Mouse (Mus musculus): ENCODE measurements at regions not wholly inside any gene's neighbourhood (a gene's known extent, or its start where the extent isn't known, plus 50 kb on each side); places are given as distances from the start of the nearest gene placed in this dataset.
A peak's percentile ranks its signal among the peaks of the same experiment; 100 is the strongest.

DNA sequence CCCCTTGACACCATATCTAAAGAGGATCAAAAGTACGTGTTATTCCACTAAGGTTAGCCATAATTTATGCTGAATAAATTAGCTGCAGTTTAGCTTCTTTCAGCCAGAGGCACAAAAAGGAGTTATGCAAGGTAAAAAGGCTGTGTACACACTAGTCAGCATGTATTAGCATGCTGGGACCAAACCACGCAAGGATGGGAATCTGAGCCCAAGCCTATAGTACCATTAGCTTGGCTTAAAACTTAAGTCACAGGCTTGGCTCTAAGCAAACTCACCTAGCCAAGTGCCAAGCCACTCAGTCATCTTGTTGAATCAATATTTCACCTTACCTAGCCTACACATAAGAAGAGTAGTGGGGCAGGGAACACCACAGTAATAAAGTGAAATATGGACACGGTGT, 339.9 kb upstream of the Arid1b start:
- H3K27ac ChIP-seq: no peak overlapping the region
- no peak overlapping the region for H3K9ac ChIP-seq
- ATAC-seq (ENCODE audit: low FRiP score, low read depth): no peak
- H3K27me3 ChIP-seq: no peaks in the 10 kb centered on the region
- no peaks in the 10 kb centered on the region for H3K36me3 ChIP-seq
- no peaks in the 10 kb centered on the region for H3K9me3 ChIP-seq
- 85% methylated on average over 3 of the region's 3 CpGs for WGBS
- H3K4me1 ChIP-seq: no peaks in the 10 kb centered on the region
- H3K4me3 ChIP-seq: no peak overlapping the region
- no peak overlapping the region for H3K4me2 ChIP-seq (replicated peaks)

DNA sequence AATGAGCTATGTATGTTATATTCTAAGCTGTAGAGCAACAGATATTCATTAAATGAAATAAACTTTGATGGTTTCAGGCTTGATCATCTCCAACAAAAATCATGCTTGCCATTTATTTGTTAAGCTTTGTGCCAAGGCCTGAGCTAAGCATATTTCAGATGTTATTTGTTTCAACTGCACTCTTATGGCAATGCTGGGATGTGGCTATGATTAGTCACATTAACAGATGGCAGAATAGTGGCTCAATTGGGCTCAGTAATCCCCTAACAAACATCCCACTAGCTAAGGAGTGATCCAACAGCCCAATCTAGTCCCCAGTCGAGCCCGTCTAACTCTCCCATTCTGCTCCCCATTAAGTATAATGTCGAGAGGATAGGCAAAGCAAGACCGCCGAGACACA, 332.1 kb upstream of the Arid1b start:
- no peaks in the 10 kb centered on the region for H3K27me3 ChIP-seq
- WGBS: 92% methylated on average over 5 of the region's 5 CpGs
- H3K4me2 ChIP-seq (replicated peaks): no peak overlapping the region

DNA sequence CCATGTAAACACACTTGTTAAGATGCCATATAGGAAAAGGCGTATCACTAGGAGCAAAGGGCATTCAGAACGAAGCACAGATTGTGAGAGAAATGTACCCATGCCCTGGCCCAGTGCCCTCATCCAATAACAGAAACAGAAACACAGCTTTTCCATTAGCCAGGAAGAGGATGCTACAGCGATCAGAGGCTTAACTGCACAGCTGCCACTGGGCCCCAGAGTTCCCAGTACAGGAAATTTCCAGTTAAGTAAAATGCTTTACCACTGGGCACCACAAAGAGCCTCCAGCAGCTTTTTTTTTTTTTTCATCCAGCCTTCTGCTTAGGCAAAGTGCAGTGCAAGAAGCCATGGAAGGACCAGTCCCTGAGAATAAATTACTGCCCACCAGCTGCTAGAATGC, 325.6 kb upstream of the Arid1b start:
- no peak overlapping the region for H3K9ac ChIP-seq
- no peaks in the 10 kb centered on the region for H3K27me3 ChIP-seq
- no peaks in the 10 kb centered on the region for H3K36me3 ChIP-seq
- 70% methylated on average over 3 of the region's 3 CpGs for WGBS
- no peak overlapping the region for H3K27ac ChIP-seq
- H3K4me3 ChIP-seq: no peak overlapping the region
- ATAC-seq (ENCODE audit: low FRiP score, low read depth): no peak
- no peak overlapping the region for H3K4me2 ChIP-seq (replicated peaks)
- H3K4me1 ChIP-seq: no peaks in the 10 kb centered on the region
- H3K9me3 ChIP-seq: no peaks in the 10 kb centered on the region

More for the DNA sequence above, 332.1 kb upstream of the Arid1b start:
- no peak overlapping the region for H3K9ac ChIP-seq
- no peak overlapping the region for H3K4me3 ChIP-seq
- no peak overlapping the region for H3K27ac ChIP-seq
- ATAC-seq (ENCODE audit: low FRiP score, low read depth): no peak
- H3K4me1 ChIP-seq: no peaks in the 10 kb centered on the region
- no peaks in the 10 kb centered on the region for H3K36me3 ChIP-seq
- no peaks in the 10 kb centered on the region for H3K9me3 ChIP-seq

DNA sequence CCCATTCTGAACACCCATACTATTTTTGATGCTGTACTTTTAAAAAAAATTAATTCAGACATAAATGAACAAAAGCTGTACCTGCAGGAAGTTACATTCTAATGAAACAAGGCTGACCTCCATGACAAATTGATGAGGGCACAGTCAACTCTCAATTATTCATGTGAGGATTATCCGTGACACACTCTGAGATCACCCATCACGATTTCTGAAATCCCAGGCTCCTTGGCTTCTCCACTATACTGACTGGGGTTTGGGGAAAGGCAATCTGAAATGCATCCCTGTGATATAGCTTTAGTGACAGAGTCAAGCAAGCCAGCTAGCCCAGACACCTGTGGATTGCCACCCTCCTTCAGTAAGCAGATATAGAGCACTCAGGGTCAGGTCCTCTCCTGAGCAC, 320.9 kb upstream of the Arid1b start:
- H3K4me2 ChIP-seq (replicated peaks): no peak overlapping the region
- no peaks in the 10 kb centered on the region for H3K4me1 ChIP-seq
- no peaks in the 10 kb centered on the region for H3K27me3 ChIP-seq
- no peaks in the 10 kb centered on the region for H3K36me3 ChIP-seq
- 90% methylated on average over 2 of the region's 2 CpGs for WGBS
- no peak overlapping the region for H3K4me3 ChIP-seq
- no peak for ATAC-seq (ENCODE audit: low FRiP score, low read depth)
- H3K9ac ChIP-seq: no peak overlapping the region
- H3K27ac ChIP-seq: no peak overlapping the region
- H3K9me3 ChIP-seq: no peaks in the 10 kb centered on the region

DNA sequence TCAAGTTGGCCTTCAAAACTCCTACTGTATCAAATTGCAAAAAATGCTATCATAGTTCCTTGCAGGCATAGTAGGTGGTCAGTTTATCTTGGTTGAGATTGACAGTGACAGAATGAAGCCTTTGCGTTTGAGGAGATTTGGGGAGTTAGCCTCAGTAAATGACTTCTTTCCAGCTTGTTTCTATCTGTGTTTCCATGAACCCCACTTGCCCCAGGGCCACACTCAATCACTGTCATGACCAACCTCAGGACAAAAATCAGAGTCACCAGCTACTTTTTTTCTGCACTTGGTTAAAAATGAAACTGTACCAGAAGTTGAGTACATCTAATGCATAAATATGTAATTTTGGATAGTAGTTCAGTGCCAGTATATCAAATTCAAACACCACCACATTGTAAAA, 287.7 kb upstream of the Arid1b start:
- no peak overlapping the region for H3K4me2 ChIP-seq (replicated peaks)
- no peaks in the 10 kb centered on the region for H3K27me3 ChIP-seq
- WGBS: 84% methylated on average over 1 of the region's 1 CpGs
- no peaks in the 10 kb centered on the region for H3K9me3 ChIP-seq
- H3K27ac ChIP-seq: no peak overlapping the region
- H3K4me3 ChIP-seq: no peak overlapping the region
- no peak overlapping the region for H3K9ac ChIP-seq
- no peaks in the 10 kb centered on the region for H3K36me3 ChIP-seq
- no peak for ATAC-seq (ENCODE audit: low FRiP score, low read depth)
- H3K4me1 ChIP-seq: no peaks in the 10 kb centered on the region

DNA sequence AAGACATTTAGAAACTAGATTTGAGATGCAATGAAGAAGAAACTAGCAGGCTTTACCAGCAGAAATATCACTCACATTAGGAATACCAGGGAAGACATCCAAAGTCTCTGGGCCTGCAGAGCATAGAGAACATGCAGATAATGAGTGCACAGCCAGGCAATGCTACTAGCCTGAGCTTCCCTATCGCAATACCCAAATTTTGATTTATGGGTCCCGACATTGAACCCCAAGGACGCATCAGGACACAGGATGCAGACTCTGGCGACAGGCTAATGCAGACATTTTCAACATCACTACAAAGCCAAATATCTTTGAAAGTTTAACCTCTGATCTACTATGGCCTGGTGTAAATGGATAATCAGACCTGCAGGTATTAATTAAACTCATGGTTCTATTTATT, 273.1 kb upstream of the Arid1b start:
- Histone ChIP-seq H3K4me2 (replicated peaks) (no peak overlapping the region), H3K9ac (no peak overlapping the region), H3K36me3 (no peaks in the 10 kb centered on the region), H3K27me3 (no peaks in the 10 kb centered on the region), H3K9me3 (no peaks in the 10 kb centered on the region), H3K27ac (no peak overlapping the region), H3K4me1 (no peaks in the 10 kb centered on the region), H3K4me3 (no peak overlapping the region)
- no peak for ATAC-seq (ENCODE audit: low FRiP score, low read depth)
- WGBS: 81% methylated on average over 4 of the region's 4 CpGs

DNA sequence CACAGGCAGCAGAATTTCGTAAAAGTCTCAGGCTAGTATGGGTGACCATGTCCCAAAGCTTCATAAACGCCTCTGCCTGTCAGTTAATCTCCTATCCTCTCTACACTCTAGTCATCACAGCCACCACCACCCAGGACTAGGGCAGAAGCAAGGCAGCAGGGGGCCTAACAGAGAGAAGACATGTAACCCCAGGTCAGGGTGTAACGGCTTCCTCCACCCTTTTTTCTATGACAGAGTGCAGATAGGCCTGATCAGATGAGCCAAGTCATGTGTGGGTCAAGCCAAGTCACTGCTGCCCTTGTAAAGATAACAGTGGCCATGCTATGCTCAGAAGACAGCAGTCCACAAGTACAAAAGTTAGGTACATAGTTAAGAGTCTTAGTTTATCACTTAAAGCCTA, 270.1 kb upstream of the Arid1b start:
- Histone ChIP-seq H3K36me3 (no peaks in the 10 kb centered on the region), H3K9ac (no peak overlapping the region), H3K9me3 (no peaks in the 10 kb centered on the region), H3K4me2 (replicated peaks) (no peak overlapping the region), H3K27ac (no peak overlapping the region), H3K27me3 (no peaks in the 10 kb centered on the region), H3K4me1 (no peaks in the 10 kb centered on the region), H3K4me3 (no peak overlapping the region)
- ATAC-seq (ENCODE audit: low FRiP score, low read depth): no peak
- WGBS: 79% methylated on average over 3 of the region's 3 CpGs

DNA sequence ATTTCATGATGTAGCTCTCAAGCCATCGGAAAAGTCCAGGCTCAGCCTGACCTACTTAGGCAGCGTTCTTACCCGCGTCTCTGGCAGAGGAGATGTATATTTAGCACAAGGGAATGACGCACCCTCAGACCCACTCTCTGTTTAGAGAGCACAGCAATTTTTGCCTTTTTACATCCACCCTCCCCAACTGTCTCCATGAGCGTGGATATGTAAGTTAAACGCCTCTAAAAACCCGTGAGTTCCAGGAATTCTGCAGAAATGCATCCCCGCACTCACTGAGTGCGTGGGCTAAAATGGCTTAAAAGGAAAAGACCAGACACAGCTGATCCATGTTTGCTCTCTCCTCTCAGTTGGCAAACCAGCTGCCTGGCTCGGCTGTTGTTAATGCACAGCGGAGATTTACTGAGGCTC, 267.8 kb upstream of the Arid1b start:
- Histone ChIP-seq H3K9ac (no peak overlapping the region), H3K4me3 (no peak overlapping the region), H3K36me3 (no peaks in the 10 kb centered on the region), H3K4me1 (0 out of 2 replicates have a peak, but pooled peaks cover 4% of the 10 kb centered on the region), H3K27ac (no peak overlapping the region), H3K27me3 (no peaks in the 10 kb centered on the region), H3K4me2 (replicated peaks) (no peak overlapping the region), H3K9me3 (no peaks in the 10 kb centered on the region)
- ATAC-seq (ENCODE audit: low FRiP score, low read depth): no peak
- WGBS: 65% methylated on average over 12 of the region's 12 CpGs

DNA sequence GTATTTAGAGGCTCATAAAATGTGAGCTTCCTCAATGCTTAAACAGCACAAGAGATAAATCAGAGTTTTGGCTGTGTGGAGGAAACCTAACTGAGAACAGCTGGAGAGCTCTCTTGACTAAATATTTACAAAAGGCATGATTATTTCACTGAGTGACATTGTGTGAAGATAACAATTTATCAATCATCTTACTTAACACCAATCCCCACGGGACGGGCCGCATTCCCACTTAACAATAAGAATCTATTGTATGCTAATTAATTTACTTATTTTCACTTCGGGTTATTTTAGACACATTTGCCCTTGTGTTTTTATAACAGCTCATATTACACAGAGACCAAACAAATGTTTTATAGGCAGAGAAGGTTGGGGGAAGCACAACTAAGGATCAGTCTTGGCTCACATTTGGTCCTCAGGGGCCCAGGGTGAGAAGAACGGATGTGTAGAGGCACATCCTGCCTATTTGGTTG, 259.7 kb upstream of the Arid1b start:
- WGBS: 45% methylated on average over 5 of the region's 5 CpGs
- ATAC-seq (ENCODE audit: low FRiP score, low read depth): no peak

DNA sequence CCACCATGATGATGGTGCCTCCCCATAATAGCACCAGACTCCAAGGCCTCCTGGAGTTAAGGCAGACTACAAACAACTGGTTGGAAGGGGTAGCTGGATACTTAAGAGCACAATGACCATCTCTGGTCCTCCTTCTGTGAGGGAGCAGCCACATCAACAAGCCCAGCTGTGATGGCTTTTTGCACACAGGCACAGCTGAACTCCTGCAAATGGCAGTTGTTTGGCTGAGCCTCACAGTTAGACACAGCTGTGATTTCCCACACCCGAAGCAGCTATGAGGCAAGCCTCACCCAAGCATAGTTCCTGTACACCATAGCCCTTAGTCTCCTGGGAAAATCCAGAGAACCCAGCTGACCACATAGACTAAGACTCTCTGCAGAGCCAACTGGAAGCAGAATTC, 258.9 kb upstream of the Arid1b start:
- Histone ChIP-seq H3K9ac (no peak overlapping the region), H3K4me2 (replicated peaks) (no peak overlapping the region), H3K27me3 (no peaks in the 10 kb centered on the region), H3K4me3 (no peak overlapping the region), H3K36me3 (no peaks in the 10 kb centered on the region), H3K27ac (no peak overlapping the region), H3K9me3 (no peaks in the 10 kb centered on the region), H3K4me1 (peaks cover 14% of the 10 kb centered on the region)
- ATAC-seq (ENCODE audit: low FRiP score, low read depth): peak; percentile 77
- WGBS: 55% methylated on average over 1 of the region's 1 CpGs

More for the DNA sequence above, 259.7 kb upstream of the Arid1b start:
- Histone ChIP-seq H3K9me3 (no peaks in the 10 kb centered on the region), H3K27me3 (no peaks in the 10 kb centered on the region), H3K4me2 (replicated peaks) (no peak overlapping the region), H3K4me1 (peaks cover 14% of the 10 kb centered on the region), H3K27ac (no peak overlapping the region), H3K9ac (no peak overlapping the region), H3K4me3 (no peak overlapping the region), H3K36me3 (no peaks in the 10 kb centered on the region)

DNA sequence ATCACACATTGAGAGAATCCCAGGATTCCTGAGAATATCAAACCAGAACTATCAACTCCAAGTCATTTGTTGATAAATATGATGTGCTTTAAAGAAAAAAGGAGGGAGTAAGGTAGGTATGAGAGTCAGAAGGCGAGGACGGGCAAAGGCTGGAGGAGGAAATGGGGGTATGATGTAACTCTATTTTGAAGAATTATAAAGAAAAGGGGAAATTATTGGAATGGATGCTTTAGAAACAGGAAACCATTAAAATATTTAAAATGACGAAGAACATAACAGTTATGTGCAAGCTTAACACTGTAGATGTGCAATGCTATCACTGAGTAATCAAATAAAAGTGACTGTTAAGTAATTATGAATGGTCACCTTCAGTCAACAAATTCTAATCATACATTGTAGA, 257.4 kb upstream of the Arid1b start:
- ATAC-seq (ENCODE audit: low FRiP score, low read depth): no peak
- Histone ChIP-seq H3K27ac (no peak overlapping the region), H3K27me3 (no peaks in the 10 kb centered on the region), H3K9me3 (no peaks in the 10 kb centered on the region), H3K4me2 (replicated peaks) (no peak overlapping the region), H3K9ac (no peak overlapping the region), H3K4me1 (peaks cover 10% of the 10 kb centered on the region), H3K36me3 (no peaks in the 10 kb centered on the region), H3K4me3 (no peak overlapping the region)
- 86% methylated on average over 3 of the region's 3 CpGs for WGBS

DNA sequence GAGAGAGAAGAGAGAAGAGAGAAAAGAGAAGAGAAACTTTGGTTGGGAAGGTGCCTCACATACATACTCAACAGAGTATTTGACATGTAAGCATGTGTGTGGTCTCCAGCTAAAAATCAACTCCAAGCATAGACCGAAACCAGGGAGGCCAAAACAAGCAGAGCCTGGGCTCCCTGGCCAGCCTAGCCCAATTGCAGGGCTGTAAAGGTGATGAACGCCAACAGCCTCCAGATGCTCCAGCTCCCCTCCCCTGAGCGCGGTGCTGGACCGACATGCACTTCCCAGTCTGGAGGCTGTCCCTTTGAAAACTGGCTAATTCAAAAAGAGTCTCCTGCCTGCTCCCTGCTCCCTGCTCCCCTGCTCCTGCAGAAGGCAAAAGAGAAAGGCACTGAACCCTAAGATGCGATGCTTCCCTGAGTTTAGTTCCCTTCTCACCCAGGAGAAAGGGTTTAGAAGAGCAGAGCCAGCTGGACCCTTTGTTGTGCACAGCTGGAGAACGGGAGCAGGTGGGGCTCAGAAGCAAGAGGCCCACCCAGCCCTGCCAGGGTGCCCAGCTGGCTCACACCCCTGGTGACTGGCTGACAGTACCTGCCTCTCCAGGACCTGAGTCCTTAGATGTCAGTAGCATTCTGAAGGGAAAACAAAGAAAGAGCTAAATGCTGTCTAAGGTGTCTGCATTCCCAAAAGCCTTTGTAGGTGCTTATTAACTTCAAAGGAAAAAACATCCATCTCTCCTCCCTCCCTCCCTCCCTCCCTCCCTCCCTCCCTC, 255.2 kb upstream of the Arid1b start:
- H3K9ac ChIP-seq: no peak overlapping the region
- H3K27ac ChIP-seq: no peak overlapping the region
- H3K36me3 ChIP-seq: no peaks in the 10 kb centered on the region
- H3K9me3 ChIP-seq: peaks cover 4% of the 10 kb centered on the region; the same call in 1 of the 2 replicates
- ATAC-seq (ENCODE audit: low FRiP score, low read depth): no peak
- 3% methylated on average over 7 of the region's 7 CpGs for WGBS
- H3K4me1 ChIP-seq: peaks cover 10% of the 10 kb centered on the region
- peak overlapping the region; percentile 25; the same call in 1 of the 2 replicates for H3K4me2 ChIP-seq (replicated peaks)
- H3K27me3 ChIP-seq: no peaks in the 10 kb centered on the region
- H3K4me3 ChIP-seq: no peak overlapping the region

DNA sequence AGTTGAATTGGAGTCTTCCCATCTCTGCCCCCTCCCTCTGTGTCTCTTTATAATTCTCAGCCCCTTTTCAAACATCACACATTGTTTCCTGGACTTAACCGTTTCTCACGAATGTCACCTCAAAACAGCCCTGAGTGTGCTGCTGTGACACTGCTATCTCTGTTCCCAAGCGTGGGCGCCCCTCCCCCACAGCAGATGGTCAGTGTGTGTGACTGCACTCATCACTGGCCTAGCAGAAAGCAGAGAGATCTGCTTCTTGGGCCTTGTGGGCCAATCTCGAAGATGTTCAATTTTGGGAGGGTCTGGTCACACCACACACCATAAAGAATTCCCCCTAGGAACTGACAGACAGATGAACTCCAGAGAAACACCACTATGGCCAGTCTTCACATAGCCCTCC, 253.3 kb upstream of the Arid1b start:
- Histone ChIP-seq H3K9me3 (peaks cover 4% of the 10 kb centered on the region; the same call in 1 of the 2 replicates), H3K4me2 (replicated peaks) (no peak overlapping the region), H3K27me3 (no peaks in the 10 kb centered on the region), H3K36me3 (no peaks in the 10 kb centered on the region), H3K27ac (no peak overlapping the region), H3K4me1 (peaks cover 10% of the 10 kb centered on the region), H3K4me3 (no peak overlapping the region), H3K9ac (no peak overlapping the region)
- ATAC-seq (ENCODE audit: low FRiP score, low read depth): no peak
- 41% methylated on average over 5 of the region's 5 CpGs for WGBS

Data from limb, embryonic 13.5 days (tissue).